Mouse (Mus musculus): ENCODE results near the gene Adgrg1.

The Adgrg1 gene

GRCm38 (mm10) chr8:94996037-94996436, 21.5 kb downstream of the Adgrg1 start:
- DNase-seq: no peak

- DNase-seq: peak; percentile 88 to 89
Observed at GRCm38 (mm10) chr8:94996899-94997856, 22.6 kb downstream of the Adgrg1 start.

GRCm38 (mm10) chr8:94997857-94998243, 23.3 kb downstream of the Adgrg1 start:
- no peak for DNase-seq

- DNase-seq: no peak
Observed at GRCm38 (mm10) chr8:94998431-94998830, 23.9 kb downstream of the Adgrg1 start.

GRCm38 (mm10) chr8:94999004-94999403, 24.5 kb downstream of the Adgrg1 start:
- peak; percentile 41 to 82 for DNase-seq

GRCm38 (mm10) chr8:94999956-95000355, 25.4 kb downstream of the Adgrg1 start:
- peak; percentile 53 to 78 for DNase-seq

GRCm38 (mm10) chr8:95000684-95001083, 26.1 kb downstream of the Adgrg1 start:
- DNase-seq: peak; percentile 77 to 80

GRCm38 (mm10) chr8:95001165-95001564, 26.6 kb downstream of the Adgrg1 start:
- no peak for DNase-seq

GRCm38 (mm10) chr8:95001655-95002054, 27.1 kb downstream of the Adgrg1 start:
- peak; percentile 84 to 87 for DNase-seq

GRCm38 (mm10) chr8:95002089-95002655, 27.6 kb downstream of the Adgrg1 start:
- no peak for DNase-seq

GRCm38 (mm10) chr8:95012442-95012919, 37.9 kb downstream of the Adgrg1 start:
- no peak for DNase-seq

GRCm38 (mm10) chr8:95015866-95016265, 41.3 kb downstream of the Adgrg1 start:
- no peak for DNase-seq

GRCm38 (mm10) chr8:95016684-95017083, 42.1 kb downstream of the Adgrg1 start:
- DNase-seq: no peak

GRCm38 (mm10) chr8:95017451-95017850, 42.9 kb downstream of the Adgrg1 start, which contains the start of gene Adgrg3:
Adgrg3 (plus strand) TSS chr8:95017692.
- DNase-seq: no peak

GRCm38 (mm10) chr8:95017969-95018635, 43.6 kb downstream of the Adgrg1 start:
- DNase-seq: no peak

GRCm38 (mm10) chr8:95020293-95020777, 45.8 kb downstream of the Adgrg1 start:
- DNase-seq: peak; percentile 41 to 55

- no peak for DNase-seq
Observed at GRCm38 (mm10) chr8:95020821-95021220, 46.3 kb downstream of the Adgrg1 start.

- DNase-seq: no peak
Observed at GRCm38 (mm10) chr8:95023201-95023600, 48.6 kb downstream of the Adgrg1 start.

- DNase-seq: no peak
Observed at GRCm38 (mm10) chr8:95024387-95024786, 49.8 kb downstream of the Adgrg1 start.

- peak; percentile 13 to 77 for DNase-seq
Observed at GRCm38 (mm10) chr8:95025421-95025820, 50.9 kb downstream of the Adgrg1 start.

GRCm38 (mm10) chr8:95028391-95028790, 53.8 kb downstream of the Adgrg1 start:
- DNase-seq: peak in 1 of 2 experiments; percentile 39

GRCm38 (mm10) chr8:95037106-95037925, 62.8 kb downstream of the Adgrg1 start:
- DNase-seq: peak; percentile 30 to 33
